Mouse (Mus musculus): ENCODE measurements around the gene Dnah8. TPM values are rescaled to one million over a fixed set of nuclear protein-coding genes. Genes with fewer than 3 reads are reported as not detected.
A peak's percentile ranks its signal among the peaks of the same experiment; 100 is the strongest.
"Not testable (repeated sequence)": the region's sequence is repeated elsewhere in the genome, so short reads cannot be mapped to it uniquely, and the experiment has no call there.

Gene Dnah8
- total RNA-seq, 4 experiments from 2014 or later = 1.7 to 2.2 (median 2.0) TPM

GRCm38 (mm10) chr17:30609305-30609979 is 14.7 kb upstream of the Dnah8 start:
- peak in 1 of 2 experiments; percentile 63 for DNase-seq (ENCODE audit: low spot score in 2 of 2)

GRCm38 (mm10) chr17:30609980-30610307 is 14.2 kb upstream of the Dnah8 start:
- no peak for DNase-seq (ENCODE audit: low spot score in 2 of 2)

GRCm38 (mm10) chr17:30610739-30611138 is 13.4 kb upstream of the Dnah8 start:
- no peak for DNase-seq (ENCODE audit: low spot score in 2 of 2)

GRCm38 (mm10) chr17:30611221-30612074 is 12.7 kb upstream of the Dnah8 start:
- no peak for DNase-seq (ENCODE audit: low spot score in 2 of 2)

- DNase-seq (ENCODE audit: low spot score in 2 of 2) = peak; percentile 99 to 100
Observed at GRCm38 (mm10) chr17:30612075-30612859, 11.9 kb upstream of the Dnah8 start.

GRCm38 (mm10) chr17:30613350-30613749 is 10.8 kb upstream of the Dnah8 start:
- DNase-seq (ENCODE audit: low spot score in 2 of 2) = no peak

GRCm38 (mm10) chr17:30616203-30616602 is 8.0 kb upstream of the Dnah8 start:
- no peak for DNase-seq (ENCODE audit: low spot score in 2 of 2)

GRCm38 (mm10) chr17:30618136-30618891 is 5.8 kb upstream of the Dnah8 start:
- no peak for DNase-seq (ENCODE audit: low spot score in 2 of 2)

GRCm38 (mm10) chr17:30619153-30619552 is 5.0 kb upstream of the Dnah8 start:
- no peak for DNase-seq (ENCODE audit: low spot score in 2 of 2)

- DNase-seq (ENCODE audit: low spot score in 2 of 2) = no peak
Observed at GRCm38 (mm10) chr17:30620548-30620947, 3.6 kb upstream of the Dnah8 start.

GRCm38 (mm10) chr17:30621450-30621849 is 2.7 kb upstream of the Dnah8 start:
- DNase-seq (ENCODE audit: low spot score in 2 of 2) = no peak

GRCm38 (mm10) chr17:30623200-30623599 is 954 bp upstream of the Dnah8 start:
- DNase-seq (ENCODE audit: low spot score in 2 of 2) = no peak

GRCm38 (mm10) chr17:30626719-30627118 is 2.6 kb downstream of the Dnah8 start, which contains the start of gene Glo1:
Gene Glo1, minus strand, starts transcription at chr17:30626871.
- not testable (repeated sequence) for DNase-seq (ENCODE audit: low spot score in 2 of 2)

GRCm38 (mm10) chr17:30635367-30635766 is 11.2 kb downstream of the Dnah8 start:
- DNase-seq (ENCODE audit: low spot score in 2 of 2) = no peak

GRCm38 (mm10) chr17:30637714-30638113 is 13.6 kb downstream of the Dnah8 start:
- no peak for DNase-seq (ENCODE audit: low spot score in 2 of 2)

- no peak for DNase-seq (ENCODE audit: low spot score in 2 of 2)
Observed at GRCm38 (mm10) chr17:30638996-30639395, 14.8 kb downstream of the Dnah8 start.

GRCm38 (mm10) chr17:30640896-30641295 is 16.7 kb downstream of the Dnah8 start:
- no peak for DNase-seq (ENCODE audit: low spot score in 2 of 2)

- DNase-seq (ENCODE audit: low spot score in 2 of 2) = no peak
Observed at GRCm38 (mm10) chr17:30648770-30649169, 24.6 kb downstream of the Dnah8 start.

- DNase-seq (ENCODE audit: low spot score in 2 of 2) = no peak
Observed at GRCm38 (mm10) chr17:30653010-30653409, 28.9 kb downstream of the Dnah8 start.

- no peak for DNase-seq (ENCODE audit: low spot score in 2 of 2)
Observed at GRCm38 (mm10) chr17:30657530-30658151, 33.5 kb downstream of the Dnah8 start.

GRCm38 (mm10) chr17:30658152-30658544 is 34.0 kb downstream of the Dnah8 start:
- peak; percentile 76 to 81 for DNase-seq (ENCODE audit: low spot score in 2 of 2)
